Mouse (Mus musculus) telencephalon, adult 2 months (tissue): ENCODE measurements at regions not wholly inside any gene's neighbourhood (a gene's known extent, or its start where the extent isn't known, plus 50 kb on each side); places are given as distances from the start of the nearest gene placed in this dataset.
A peak's percentile ranks its signal among the peaks of the same experiment; 100 is the strongest.

Source experiments
- DNase-seq: peaks from one replicate; pipeline ENCODE4 v3.0.0-alpha.2; 2011; ENCODE audit warnings: low read depth, low spot score

DNA sequence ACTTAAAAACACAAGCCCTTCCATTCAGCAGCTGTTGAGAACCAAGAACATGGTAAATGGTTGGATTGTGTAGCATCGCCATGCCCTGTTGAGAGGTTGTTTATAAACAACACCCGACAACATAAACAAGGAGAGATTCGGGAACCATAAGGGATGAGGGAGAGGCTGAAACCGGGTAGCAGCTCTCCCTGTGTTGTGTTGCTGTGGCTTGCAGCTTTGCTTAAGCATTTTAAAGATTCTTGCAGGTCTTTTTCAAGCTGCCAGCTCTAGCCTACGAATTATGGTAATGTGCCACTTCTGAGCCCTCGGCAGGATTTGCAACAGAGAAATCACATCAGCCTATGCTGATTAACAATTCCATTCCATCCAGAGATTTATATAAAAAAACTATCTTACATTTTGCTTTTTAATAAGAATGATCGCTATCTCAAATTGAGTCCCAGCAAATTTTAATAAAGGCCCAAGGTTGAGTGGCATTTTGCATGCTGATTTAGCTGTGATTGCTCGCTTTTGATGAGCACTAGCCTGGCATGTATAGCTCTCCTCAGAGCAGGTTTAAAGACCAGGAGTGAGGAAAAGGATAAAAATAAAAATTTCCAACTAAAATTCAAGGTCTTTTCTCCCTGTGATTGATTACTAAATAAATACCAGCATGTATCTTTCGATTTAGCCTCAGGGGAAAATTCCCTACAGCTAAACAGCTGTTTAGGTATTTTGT is 445.7 kb upstream of the 4930412O13Rik start:
- DNase-seq = peak; percentile 10

DNA sequence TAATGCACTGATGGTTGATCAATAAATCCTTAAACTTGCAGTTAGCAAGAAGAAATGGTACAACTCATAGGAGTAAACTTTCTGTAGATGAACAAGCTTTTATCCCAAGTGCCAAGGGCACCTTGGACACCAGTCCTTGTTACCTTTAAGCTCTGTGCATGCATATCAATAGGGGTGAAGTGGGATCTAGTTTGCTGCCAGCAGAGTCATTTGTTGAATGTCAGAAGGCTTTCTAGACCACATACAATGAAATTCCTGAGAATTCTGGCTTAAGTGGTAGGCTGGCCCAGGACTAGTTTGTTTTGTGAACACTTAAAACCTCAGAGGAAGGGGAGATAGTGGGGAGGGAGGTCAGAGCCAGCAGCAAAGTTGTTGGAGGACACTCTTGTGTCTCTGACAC is 437.9 kb upstream of the 4930412O13Rik start:
- no peak for DNase-seq

DNA sequence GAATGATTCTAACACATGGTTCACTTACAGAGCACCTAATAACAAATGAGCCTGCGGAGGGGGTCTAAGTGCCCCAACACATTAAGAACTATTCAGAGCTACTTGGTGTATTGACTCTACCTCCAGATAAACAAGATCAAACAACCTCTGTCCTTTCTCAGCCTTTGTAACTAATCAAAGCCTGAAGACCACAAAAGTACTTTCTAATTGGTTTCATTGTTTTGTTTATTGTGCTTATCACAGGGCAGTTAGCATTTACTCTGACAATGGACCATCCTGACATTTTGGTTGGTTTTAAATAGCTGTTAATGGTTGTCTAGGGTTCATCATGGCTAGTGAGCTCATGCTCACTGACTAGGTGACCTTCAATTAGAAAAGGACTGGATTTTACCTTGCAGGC is 435.2 kb upstream of the 4930412O13Rik start:
- no peak for DNase-seq

DNA sequence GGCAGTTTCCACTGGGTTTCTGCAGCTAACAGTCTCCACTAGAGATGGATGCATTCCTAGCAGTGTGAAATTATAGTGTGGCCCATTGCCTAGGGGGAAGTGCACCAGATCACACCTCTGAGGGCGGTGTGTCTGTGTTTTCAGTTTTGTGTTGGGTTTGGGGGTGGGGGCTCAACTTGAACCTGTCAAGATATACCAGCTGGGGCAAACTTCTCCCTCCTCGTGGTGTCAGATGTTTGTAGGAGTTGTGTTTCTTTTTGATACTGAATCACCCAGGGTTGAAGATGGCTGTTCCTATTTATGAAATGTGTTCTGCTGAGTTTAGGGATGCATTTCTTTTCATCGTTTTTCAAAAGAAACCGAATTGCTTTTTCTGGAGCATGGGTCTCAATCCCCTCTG is 416.6 kb upstream of the 4930412O13Rik start:
- peak; percentile 43 for DNase-seq

DNA sequence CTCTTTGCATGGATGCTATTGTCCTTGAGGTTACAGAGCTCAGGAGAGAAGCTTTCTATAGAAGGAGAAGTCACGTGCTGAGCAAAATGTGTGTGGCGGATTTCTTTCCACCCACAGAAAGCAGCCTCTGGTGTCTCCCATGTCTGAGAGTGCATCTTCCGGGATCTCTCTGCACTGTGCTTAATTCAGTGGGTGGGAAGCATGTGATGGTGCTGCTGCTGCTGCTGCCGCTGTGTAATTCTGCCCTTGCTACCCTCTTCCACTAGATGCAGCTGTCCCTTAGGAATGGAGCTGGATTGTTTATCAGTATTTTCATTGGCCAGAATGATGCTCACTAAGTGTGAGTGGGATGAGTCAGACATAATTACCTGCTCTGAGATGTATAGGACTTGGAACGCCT is 416.2 kb upstream of the 4930412O13Rik start:
- peak; percentile 59 for DNase-seq

DNA sequence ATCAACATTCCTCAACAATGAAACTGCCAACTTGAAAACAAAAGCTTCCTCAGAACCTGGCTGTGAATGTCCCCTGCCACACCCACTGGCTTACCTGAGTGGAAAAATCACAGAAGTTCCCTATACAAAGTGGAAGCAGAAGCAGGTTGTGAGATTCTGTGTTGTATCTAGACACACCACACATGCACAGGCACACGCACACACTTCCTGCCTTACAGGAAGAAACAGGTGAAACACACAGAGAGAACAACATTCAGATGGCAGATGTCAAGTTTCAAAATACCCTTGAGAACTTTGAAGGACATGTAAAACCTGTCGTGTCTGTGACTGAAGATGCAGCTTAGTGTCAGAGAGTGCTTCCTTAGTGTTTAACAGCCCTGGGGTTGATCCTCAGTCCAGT is 413.5 kb upstream of the 4930412O13Rik start:
- no peak for DNase-seq

DNA sequence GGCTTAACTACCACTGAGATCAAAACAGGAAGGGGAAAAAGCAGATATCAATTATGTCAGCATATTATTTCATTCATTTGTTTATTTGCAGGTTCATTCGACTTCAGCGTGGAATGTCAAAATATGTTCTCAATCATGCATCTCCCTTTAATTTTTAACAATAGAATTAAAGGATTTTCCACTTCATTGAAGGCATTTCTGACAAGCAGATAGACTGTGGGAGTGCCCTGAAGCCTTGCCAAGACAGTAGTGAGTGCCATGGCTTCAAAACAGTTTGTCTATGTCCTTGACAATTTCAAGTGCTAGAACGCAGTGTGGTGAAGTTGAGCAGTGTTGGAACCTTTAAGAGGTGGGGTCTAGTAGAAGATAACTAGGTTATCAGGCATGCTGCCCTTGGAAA is 412.4 kb upstream of the 4930412O13Rik start:
- no peak for DNase-seq

DNA sequence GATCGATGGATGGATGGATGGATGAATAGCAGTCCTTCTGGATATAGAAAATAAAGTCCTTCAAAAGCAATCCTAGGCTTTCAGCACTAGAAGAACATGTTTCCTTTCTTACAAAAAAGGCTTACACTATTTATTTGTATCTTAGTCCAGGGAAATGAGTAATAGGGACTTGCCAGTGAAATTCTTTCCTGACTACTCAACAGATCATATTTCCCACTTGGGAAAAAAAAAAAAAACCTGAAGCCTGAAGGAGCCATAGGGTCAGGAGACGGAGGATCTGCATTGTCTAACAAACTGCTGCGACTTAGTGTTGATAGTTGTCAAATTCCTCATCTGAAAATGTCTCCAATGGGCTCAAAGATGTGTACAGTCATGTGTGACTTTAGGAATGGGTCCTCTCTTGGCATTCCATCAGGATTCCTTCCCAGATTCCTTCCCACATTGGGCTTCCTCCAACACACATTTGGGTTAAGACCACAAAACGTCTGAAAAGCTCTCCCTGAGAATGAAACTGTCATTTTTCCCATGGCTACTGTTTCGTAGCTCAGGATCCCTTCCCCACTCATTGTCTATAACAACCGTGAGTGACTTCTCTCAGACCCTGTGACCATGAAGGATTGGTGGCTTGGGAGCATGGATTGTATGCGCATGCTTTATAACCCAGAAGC is 399.2 kb upstream of the 4930412O13Rik start:
- no peak for DNase-seq

DNA sequence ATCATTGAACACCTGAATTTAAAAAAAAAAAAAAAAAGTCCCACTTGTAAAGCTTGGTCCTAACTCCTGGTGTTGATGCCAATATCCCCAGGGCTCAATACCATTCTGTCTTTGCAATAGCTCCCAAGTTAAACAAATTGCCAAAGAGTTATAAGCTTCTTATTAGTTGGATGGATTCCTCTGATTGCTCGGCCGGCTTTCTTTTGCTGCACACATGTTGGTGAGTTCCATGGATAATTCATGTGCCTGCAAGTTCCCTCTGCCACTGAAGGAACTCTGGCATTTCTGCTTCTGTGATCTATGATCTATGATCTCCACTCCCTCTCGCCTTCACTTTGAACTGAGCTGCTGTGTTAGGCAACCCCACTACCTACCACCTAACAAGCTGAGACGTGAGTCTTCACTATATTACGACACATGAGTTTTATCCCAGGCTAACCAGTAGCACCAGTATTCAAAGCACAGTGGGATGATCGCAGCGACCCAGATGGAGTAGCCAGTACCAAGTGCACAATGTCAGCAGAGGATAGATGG is 393.6 kb upstream of the 4930412O13Rik start:
- DNase-seq = no peak

DNA sequence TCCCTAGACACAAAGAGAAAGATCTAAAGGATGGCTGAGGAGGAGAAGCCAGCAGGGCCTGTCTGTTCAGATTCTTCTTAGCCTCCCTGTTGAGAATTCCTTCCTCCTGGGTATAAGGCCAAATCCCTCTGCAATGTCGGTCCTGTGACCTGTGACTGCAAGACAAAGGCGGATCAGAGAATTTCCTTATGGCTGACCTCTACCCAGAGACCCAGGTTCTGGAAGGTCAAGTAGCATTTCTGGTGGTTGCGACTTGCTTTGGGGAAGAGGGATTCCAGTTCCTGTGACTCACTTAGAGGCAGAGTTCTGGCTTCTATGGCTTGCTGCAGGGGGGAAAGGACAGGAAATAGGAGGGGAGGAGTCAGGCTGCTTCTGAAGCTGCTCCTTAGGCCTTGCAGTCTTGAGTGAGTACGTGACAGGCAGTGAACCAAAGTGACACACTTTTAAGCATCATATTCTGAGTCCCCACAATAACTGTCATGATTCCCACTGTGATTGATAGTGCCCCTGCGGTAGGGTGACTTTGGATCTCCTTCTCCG is 387.4 kb upstream of the 4930412O13Rik start:
- DNase-seq = no peak

DNA sequence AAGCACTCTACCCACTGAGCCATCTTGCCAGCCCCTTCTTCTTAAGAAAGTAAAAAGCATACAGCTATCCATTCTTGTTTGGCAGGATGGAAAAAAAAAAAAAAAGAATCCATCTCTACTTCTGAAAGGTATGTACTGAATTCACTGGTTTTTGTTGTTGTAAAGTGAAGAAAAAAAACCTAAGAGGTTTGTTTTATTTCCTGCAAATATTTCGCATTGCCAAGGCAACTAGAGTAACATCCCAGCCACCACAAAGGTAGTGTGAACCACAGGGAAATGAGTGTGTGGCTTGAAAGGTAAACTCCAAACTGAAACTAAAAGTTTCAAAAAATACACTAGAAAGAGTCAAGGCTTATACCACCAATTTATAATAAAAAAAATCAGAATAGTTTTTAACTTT is 361.0 kb upstream of the 4930412O13Rik start:
- DNase-seq = no peak

DNA sequence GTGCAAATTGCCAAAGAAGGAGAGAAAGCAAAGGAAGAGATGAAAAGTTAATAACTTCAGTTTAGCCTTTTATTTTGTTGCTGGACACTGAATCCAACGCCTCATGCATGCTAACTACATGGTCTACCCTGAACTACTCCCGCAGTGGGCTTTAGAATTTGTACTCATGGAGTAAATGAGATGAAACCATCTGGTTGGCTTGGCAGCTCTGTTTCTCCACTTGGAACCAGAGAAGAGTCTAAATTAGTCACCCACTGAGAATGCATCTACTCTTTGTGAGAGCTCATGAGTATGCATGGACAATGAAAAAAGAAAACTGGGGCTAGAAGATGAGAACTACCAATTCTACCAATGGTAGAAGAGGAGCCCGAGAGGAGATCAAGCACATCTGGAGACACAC is 355.1 kb upstream of the 4930412O13Rik start:
- peak; percentile 16 for DNase-seq

DNA sequence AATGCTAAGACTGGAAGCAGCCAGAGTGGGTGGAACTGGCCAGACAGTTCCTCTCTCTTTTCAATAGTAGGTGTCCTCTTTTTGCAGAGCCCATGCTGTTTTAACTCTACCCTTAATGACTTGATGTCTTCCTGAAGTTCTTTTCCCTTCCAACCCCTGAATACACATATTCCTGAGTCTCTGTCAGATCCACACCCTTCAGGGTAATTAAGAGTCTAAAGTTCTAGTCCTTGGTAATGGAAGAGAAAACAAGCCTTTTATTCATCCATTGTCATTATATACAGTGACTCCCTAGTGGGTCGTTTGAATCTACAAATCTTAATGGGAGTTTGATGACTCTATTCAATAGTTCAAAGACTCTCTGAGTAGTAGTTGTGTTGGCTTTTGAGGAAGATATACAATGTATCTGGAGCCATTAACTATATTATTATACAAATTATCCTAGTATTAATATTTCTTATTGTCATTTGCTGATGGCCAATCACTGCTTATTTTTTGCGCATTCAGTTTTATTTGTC is 345.9 kb upstream of the 4930412O13Rik start:
- DNase-seq = no peak

DNA sequence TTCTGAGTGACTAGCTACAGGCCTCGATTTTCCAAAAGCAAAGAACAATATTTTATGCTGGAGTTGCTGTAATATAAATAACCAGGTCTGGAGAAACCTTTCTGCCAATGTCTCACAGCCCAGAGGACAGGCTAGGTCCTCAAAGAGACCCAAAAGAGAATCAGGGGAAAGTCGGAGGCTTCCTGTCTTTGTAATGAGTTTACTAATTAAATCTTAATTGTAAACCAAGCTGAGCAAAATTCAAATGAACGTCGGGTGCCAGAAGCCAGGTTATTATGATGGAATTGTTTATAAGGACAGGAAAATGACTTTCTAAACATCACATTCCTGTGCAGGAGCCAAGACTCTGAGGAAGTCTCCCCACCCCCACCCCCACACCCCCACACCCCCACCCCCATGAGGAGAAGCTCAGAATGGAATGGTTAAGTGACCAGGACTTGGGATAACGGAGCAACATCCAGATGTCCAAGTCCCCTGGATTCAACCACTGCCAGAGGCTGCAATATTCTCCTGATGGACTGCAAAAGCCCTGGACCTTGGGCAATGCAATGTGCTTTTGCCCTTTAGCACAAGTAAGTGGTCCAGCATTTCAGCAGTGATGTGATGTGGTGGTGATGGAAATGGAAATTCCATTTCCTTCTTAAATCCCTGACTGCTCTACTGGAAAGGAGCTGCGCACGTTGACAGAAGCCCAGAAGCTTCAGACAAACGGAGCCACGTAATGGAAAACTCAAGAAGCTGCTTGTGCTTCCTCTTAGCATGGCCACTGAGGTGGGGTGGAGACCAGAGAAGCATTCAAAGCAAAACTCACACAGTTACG is 333.1 kb upstream of the 4930412O13Rik start:
- no peak for DNase-seq

DNA sequence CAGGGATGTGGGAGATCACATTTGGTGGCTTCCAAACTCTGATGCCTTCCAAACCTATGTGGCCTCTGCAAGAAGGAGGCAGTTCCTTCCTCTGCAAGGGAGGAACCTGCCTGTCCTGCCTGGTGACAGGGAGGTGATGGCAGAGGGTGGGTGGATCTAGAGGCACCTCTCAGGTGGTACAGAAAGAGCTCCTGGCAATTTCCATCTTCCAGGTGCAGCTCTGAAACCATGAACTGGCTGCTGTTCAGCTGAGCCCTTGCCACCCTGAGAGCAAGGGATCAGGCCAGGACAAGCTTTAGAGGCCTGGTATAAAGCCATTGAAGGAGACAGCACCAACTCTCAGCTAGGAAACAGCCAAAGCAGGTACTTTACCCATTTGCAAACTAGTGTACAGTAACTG is 327.7 kb upstream of the 4930412O13Rik start:
- no peak for DNase-seq

DNA sequence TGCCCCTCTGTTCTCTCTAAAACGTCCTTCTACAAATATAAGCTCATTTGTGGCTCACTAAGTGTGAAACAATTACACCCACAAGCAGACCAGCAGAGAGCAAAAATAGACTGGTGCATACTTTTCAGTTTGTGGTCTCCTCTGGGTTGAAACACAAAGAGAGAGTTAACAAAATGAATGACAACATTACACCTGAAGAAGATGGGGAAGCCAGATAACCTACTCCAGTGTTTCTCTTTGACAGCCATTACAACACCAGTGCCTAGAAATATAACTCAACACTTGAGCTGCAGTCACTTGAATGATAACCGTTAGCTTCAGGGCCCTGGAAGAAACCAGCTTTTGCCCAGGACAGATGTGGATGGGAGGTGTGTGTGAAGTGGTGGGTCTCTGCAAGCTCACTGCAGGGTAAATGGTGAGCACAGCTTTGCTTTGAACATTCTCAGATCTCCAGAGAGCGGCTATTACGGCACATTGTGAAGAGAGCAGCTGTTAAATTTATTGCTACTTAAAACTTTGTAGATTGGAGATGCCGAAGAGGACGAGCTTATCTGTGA is 316.5 kb upstream of the 4930412O13Rik start:
- DNase-seq = no peak

DNA sequence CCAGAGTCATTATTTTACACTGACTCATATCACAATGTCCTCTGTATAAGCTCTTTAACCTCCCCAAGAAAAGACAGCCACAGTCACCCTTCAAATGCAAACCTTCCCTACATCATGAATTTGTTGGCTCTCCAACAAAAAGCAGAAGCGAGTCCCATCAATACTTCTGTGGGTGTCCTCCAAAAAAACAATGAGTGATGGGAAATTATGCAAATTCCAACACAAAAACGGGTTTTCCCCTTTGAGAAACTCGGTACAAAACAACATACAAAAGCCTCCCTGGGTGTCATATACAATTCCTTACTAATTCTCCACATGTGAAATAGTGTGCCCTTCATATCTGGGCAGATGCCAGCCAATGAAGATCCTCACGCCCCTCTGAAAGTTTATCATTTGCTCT is 311.8 kb upstream of the 4930412O13Rik start:
- DNase-seq = no peak

DNA sequence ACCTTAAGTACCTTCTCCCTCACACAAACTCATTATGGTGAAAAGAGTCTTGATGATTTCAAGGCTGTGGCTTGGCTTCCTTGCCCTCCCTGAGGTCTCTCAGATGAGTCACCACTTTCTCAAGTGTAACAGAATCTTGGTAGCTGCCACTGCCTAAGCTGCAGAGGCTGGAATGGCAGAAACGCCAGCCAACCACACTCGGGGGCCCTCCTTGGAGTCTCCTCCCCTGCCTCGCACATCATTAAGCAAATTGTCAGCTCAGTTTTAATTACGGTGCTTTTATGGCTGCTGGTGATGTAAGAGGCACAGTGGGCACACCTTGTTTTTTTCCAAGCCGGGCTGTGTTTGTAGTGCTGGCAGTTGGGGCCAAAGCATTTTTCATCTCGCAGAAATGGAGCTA is 306.9 kb upstream of the 4930412O13Rik start:
- no peak for DNase-seq

DNA sequence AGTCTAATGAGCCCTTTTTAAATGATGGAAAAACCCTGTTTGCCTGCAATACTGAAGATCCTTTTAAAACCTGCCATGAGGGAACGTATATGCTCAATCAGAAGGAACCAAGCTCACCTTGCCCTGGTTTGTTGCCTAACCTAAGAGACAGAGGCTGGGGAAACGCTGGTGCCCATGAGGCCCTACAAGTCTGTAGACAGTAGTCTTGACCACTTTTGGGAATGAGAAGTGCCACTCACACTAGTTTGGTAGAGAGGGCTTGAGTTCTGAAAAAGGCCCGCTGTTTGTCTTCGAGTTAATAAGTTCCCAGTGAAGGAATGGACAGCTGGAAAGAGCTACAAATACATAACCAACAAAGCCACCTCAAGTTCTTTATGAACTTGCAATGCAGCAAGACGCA is 306.4 kb upstream of the 4930412O13Rik start:
- no peak for DNase-seq

DNA sequence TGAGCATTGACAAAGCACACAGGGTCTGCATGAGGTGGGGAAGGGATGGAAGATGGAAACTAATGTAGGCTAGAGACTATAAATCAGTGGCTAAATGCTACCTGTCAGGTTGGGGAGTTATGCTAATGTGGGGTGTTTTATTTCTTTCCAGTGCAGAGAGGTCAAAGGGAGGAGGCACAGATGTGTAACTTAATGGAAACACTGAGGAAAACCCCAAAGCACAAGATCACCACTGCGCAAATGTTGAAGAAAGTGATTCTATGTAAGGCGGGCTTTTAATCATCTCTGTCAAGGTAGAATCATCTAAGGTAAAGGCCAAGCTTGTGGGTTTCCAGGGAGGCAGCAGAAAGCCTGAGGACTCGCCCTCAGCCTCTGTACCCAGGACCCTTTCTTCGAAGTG is 303.2 kb upstream of the 4930412O13Rik start:
- no peak for DNase-seq

DNA sequence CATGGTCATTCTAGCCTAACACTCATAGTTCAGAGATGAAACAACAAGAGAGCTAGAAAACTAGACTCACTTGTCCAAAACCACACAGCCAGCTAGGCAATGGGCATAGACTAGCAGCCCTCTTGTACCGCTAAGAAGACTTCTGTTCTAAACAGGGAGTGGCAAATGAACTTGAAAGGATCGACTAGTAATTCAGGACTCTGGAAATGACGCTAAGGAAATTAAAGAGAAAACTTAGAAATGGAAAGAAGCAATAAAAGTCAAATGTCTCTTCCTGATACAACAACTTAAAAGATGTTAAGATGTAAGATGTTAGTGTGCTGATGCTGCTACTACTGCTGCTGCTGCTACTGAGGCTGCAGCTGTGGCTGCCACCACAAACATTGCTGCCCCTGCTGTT is 293.7 kb upstream of the 4930412O13Rik start:
- DNase-seq = no peak

DNA sequence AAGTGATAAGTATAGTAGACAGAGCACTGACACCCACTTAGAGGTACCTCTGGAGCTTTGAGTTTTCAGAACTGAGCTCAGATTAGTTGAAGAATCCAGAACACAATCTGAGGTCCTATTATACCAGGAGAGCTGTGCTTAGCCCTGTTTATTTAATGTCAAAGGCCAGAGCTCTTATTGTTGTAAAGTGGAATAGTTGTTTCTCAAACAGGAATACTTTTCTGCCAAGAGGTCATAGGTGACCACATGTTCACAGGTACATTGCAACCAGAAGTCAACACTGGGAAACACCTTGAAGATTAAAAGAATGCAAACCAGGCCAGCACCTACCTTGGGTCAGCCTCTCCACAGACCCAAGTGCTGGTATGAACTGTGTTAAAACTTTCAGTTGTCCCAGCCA is 291.9 kb upstream of the 4930412O13Rik start:
- DNase-seq = no peak
